In genomic region chr11:45275170-45275569, GRCm38 (mm10) we compare ENCODE assay signal across 11 mouse cellular contexts.
DNase-seq lines count a peak whose midpoint lies in the region; ATAC-seq and TF ChIP-seq lines count a peak whose summit lies in the region.
"Had no signal": no experiment of that assay in that cellular context is flagged by ENCODE, and none has a peak within 500 bp of the region (broad histone marks: within the 10 kb centered on the region; RNA-seq: fewer than 3 reads in every experiment).

No protein-coding gene starts in this region.

- TF ChIP-seq CTCF in hindbrain, postnatal 0 days (IDR thresholded peaks at IDR 0.05; ENCODE audit: low read depth), result no peak

- 49% methylated on average over 3 of the region's 3 CpGs for WGBS in hindbrain, postnatal 0 days
- WGBS in hindbrain, embryonic 13.5 days, result 53% methylated on average over 3 of the region's 3 CpGs
- WGBS in embryonic facial prominence, embryonic 15.5 days, result 56% methylated on average over 3 of the region's 3 CpGs

- no peaks in the 10 kb centered on the region for H3K9me3 ChIP-seq in hindbrain, postnatal 0 days (ENCODE audit: low read length)
- no peaks in the 10 kb centered on the region for H3K9me3 ChIP-seq in hindbrain, embryonic 13.5 days
- H3K9me3 ChIP-seq in embryonic facial prominence, embryonic 15.5 days (replicated peaks), result no peaks in the 10 kb centered on the region

- H3K9ac ChIP-seq in hindbrain, postnatal 0 days (replicated peaks; ENCODE audit: low read length), result no peak overlapping the region
- no peak overlapping the region for H3K9ac ChIP-seq in hindbrain, embryonic 13.5 days
- no peak overlapping the region for H3K9ac ChIP-seq in embryonic facial prominence, embryonic 15.5 days

- H3K4me2 ChIP-seq in hindbrain, postnatal 0 days (ENCODE audit: low read depth, low read length), result no peak overlapping the region
- H3K4me2 ChIP-seq in hindbrain, embryonic 13.5 days, result no peak overlapping the region
- H3K4me2 ChIP-seq in embryonic facial prominence, embryonic 15.5 days (replicated peaks), result no peak overlapping the region

- no peak overlapping the region for H3K27ac ChIP-seq in hindbrain, postnatal 0 days
- no peak overlapping the region for H3K27ac ChIP-seq in hindbrain, embryonic 13.5 days
- H3K27ac ChIP-seq in embryonic facial prominence, embryonic 15.5 days (replicated peaks), result no peak overlapping the region

- H3K27me3 ChIP-seq in hindbrain, postnatal 0 days (ENCODE audit: insufficient read depth, low read length), result no peaks in the 10 kb centered on the region
- H3K27me3 ChIP-seq in hindbrain, embryonic 13.5 days, result no peaks in the 10 kb centered on the region
- H3K27me3 ChIP-seq in embryonic facial prominence, embryonic 15.5 days, result no peaks in the 10 kb centered on the region

- no peak for ATAC-seq in hindbrain, postnatal 0 days
- ATAC-seq in hindbrain, embryonic 13.5 days (ENCODE audit: low FRiP score), result no peak
- ATAC-seq in embryonic facial prominence, embryonic 15.5 days (ENCODE audit: insufficient number of reproducible peaks, low FRiP score, low TSS enrichment, low read depth), result peak; percentile 29; the same call in 1 of the 2 replicates
- ATAC-seq: forebrain, embryonic 16.5 days; intestine, embryonic 16.5 days had no signal

- DNase-seq in cerebellum, adult 9-11 months, result peak; percentile 3
- no peak for DNase-seq in cerebellum, adult 18-20 months
- peak; percentile 24 for DNase-seq in hindbrain, postnatal 0 days (ENCODE audit: low spot score)
- DNase-seq in heart, postnatal 4 days, result peak; percentile 39
- DNase-seq in urinary bladder, adult 18-20 months (ENCODE audit: low spot score in 2 of 2), result no peak
- DNase-seq in ovary, adult 18-20 months (ENCODE audit: low spot score), result no peak
- DNase-seq: thymus, adult 18-20 months had no signal

- H3K4me3 ChIP-seq in hindbrain, postnatal 0 days (ENCODE audit: low read length), result no peak overlapping the region
- no peak overlapping the region for H3K4me3 ChIP-seq in hindbrain, embryonic 13.5 days
- no peak overlapping the region for H3K4me3 ChIP-seq in embryonic facial prominence, embryonic 15.5 days (replicated peaks)

- no peaks in the 10 kb centered on the region for H3K36me3 ChIP-seq in hindbrain, postnatal 0 days (ENCODE audit: insufficient read depth, low read length)
- no peaks in the 10 kb centered on the region for H3K36me3 ChIP-seq in hindbrain, embryonic 13.5 days
- H3K36me3 ChIP-seq in embryonic facial prominence, embryonic 15.5 days, result no peaks in the 10 kb centered on the region

- H3K4me1 ChIP-seq in hindbrain, postnatal 0 days (ENCODE audit: insufficient read depth, low read length), result no peaks in the 10 kb centered on the region
- H3K4me1 ChIP-seq in hindbrain, embryonic 13.5 days (replicated peaks), result peaks cover 10% of the 10 kb centered on the region
- H3K4me1 ChIP-seq in embryonic facial prominence, embryonic 15.5 days, result peaks cover 5% of the 10 kb centered on the region; the same call in 1 of the 2 replicates

Comparison
In these comparisons a context has a peak if more than half of its experiments do, and no peak if none do; other contexts are left out.
1. DNase-seq: peak in cerebellum, adult 9-11 months (single experiment), hindbrain, postnatal 0 days (single experiment) and heart, postnatal 4 days (single experiment); none in cerebellum, adult 18-20 months (0 of 2), urinary bladder, adult 18-20 months (0 of 2) and ovary, adult 18-20 months (single experiment).